Mouse (Mus musculus) c-Kit-negative CD71-positive TER-119-positive erythroid progenitor cells, embryonic 14.5 days (primary cell): ENCODE data around the gene Arl3.

Experiments
- DNase-seq: peaks from one replicate; pipeline ENCODE4 v3.0.0-alpha.2; 2013; ENCODE audit warnings: low read depth, low spot score

Gene Arl3

GRCm38 (mm10) chr19:46517529-46518351, 55.3 kb downstream of the Arl3 start:
- DNase-seq = no peak

- DNase-seq = no peak
Observed at GRCm38 (mm10) chr19:46516667-46517528, 56.1 kb downstream of the Arl3 start.

GRCm38 (mm10) chr19:46515287-46515821, 57.6 kb downstream of the Arl3 start:
- DNase-seq = no peak

- DNase-seq = no peak
Observed at GRCm38 (mm10) chr19:46514387-46514786, 58.6 kb downstream of the Arl3 start.

- no peak for DNase-seq
Observed at GRCm38 (mm10) chr19:46511263-46511662, 61.7 kb downstream of the Arl3 start.

GRCm38 (mm10) chr19:46510824-46511223, 62.2 kb downstream of the Arl3 start:
- no peak for DNase-seq

GRCm38 (mm10) chr19:46510401-46510800, 62.6 kb downstream of the Arl3 start:
- no peak for DNase-seq

- no peak for DNase-seq
Observed at GRCm38 (mm10) chr19:46509736-46510135, 63.3 kb downstream of the Arl3 start.

- DNase-seq = no peak
Observed at GRCm38 (mm10) chr19:46509202-46509601, 63.8 kb downstream of the Arl3 start.

DNA sequence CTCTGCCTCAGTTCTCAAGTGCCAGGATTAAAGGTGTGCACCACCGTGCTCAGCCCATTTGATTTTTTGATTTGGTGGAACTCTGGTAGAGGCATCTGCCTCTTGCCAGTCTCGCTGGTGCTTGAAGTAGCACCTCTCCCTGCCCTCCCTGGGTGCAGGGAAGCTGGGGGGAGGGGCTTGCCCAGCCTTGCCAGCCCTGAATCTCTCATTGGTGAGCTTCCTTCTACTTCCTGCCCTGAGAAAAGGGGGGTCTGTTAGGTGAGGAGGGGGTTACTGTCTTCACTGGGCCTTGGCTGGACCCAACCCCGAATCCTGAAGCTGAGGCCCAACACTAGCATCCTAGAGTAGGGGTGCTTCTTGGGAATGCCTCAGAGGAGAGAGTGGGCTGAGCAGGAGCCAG, 64.3 kb downstream of the Arl3 start:
- no peak for DNase-seq

- no peak for DNase-seq
Observed at GRCm38 (mm10) chr19:46507806-46508205, 65.2 kb downstream of the Arl3 start.

GRCm38 (mm10) chr19:46507181-46507581, 65.8 kb downstream of the Arl3 start:
- DNase-seq = no peak

DNA sequence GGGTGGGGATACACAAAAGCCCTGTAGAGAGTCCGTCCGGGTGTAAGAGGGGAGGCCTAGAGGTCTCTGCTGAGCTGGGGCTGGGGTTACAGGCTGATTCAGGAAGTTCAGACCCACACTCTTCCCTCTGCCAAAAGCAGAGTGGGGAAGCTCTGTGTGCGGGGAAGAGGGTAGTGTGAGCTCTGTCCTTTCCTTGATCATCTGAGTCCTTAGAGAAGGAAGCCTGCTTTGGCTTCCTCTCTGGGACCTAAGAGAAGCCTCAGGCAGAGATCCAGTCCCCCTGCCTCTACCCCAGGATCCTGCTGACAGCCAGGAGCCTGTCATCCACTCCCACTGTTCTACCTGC, 66.7 kb downstream of the Arl3 start:
- DNase-seq = no peak

GRCm38 (mm10) chr19:46505646-46506371, 67.2 kb downstream of the Arl3 start:
- no peak for DNase-seq

DNA sequence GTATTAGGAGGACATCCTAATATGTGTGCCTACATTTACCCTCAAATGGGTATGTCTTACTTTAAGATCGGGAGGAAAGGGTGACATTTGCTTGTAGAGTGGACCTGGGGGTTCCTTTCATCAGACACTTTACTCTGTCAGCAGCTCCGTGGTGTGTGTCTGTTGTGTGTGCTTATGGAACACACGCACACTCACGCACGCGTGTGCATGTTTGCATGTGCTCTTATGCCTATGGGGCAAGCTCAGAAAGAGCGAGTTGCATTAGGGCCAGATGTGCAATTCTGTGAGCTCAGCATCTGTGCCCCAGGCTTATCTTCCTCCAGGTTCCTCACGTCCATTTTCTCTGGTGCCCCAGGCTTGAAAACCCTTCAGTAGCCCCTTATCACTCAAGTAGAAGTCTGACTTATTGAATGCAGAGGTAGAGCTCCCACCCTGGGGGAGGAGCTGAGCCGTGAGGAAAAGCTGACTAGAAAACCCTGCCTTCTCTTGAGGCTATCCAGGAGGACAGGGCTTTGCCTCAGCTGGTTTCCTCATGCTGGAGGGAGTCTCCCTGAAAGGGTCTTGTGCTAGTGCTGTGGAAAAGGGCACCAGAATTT, 68.1 kb downstream of the Arl3 start:
- DNase-seq = peak; percentile 28

DNA sequence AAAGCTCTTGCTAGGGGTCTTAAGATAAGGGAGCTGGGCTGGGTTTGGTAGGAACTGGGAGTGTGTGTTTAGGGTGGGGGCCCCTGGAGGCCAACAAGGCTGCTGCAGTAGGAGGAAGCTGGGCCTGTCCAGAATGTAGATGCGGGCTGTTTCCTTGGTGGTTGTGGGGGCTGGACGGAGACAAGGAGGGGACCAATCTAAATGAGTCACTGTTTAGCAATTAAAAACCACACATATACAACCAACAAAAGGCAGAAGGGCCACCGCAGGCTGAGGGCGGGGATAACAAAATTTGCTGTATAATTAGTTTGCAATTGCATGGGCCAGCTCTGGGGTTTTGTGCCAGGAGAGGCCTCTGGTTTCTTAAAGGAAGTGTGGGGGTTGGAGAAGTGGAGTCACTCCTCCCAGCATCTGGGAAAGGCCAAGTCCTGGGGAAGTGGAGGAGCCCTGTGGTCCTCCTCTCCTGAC, 68.9 kb downstream of the Arl3 start:
- no peak for DNase-seq

GRCm38 (mm10) chr19:46503351-46504084, 69.5 kb downstream of the Arl3 start:
- peak; percentile 52 for DNase-seq

GRCm38 (mm10) chr19:46502471-46503166, 70.4 kb downstream of the Arl3 start:
- DNase-seq = peak; percentile 62

DNA sequence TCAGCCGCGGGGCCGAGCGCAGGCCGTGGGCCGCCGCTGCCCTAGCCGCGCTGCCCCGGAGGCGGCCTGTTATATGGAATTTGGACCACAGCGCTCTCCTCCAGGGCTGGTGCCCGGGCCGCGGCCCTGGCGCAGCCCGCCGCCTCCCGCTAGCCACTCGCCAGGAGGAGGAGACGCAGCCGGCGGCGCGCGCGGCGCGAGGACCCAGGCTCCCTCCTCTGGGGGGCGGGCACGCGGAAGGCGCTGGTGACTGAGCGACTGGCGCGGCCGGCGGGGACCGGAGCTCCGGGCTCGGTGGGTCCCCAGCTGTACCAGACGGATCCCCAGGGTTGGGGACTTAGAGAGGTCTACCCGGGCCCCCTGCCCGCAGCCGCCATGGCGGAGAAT, 70.9 kb downstream of the Arl3 start:
- DNase-seq = peak; percentile 32
